Mouse (Mus musculus): ENCODE data around the gene Thoc7.

DNA sequence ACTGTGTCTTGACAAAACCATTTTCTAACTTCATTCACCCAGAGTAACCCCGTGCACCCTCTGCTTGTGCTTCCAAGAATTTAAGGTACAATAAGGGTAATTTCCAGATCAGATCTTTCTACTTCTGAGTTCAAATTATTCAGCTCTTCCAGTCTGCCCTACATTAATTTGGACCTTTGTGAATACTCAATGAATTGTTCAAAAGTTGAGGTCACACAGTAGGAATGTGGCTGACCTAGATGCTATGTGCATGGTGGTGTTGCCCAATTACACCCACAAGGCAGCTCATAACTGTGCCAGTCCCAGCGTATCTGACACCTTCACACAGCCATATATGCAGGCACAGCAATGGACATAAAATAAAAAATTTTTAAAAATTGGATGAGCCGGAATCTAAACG, 17.0 kb downstream of the Thoc7 start:
- TF ChIP-seq CTCF (IDR thresholded peaks at IDR 0.05; ENCODE audit: low read depth) (no peak), EP300 (IDR thresholded peaks at IDR 0.05; ENCODE audit: low read depth) (no peak)
